Mouse (Mus musculus): ENCODE data around the gene Daam2.

- TF ChIP-seq POLR2A (IDR thresholded peaks at IDR 0.05; ENCODE audit: insufficient read depth, low read length), result no peak
- peak; percentile 2 for TF ChIP-seq CTCF (IDR thresholded peaks at IDR 0.05; ENCODE audit: low read depth, low read length)
- TF ChIP-seq EP300 (IDR thresholded peaks at IDR 0.05; ENCODE audit: insufficient read depth, low read depth, low read length), result no peak
Observed at GRCm38 (mm10) chr17:49413554-49413953, 150.6 kb downstream of the Daam2 start.

Measured in ES-Bruce4 (cell line).